Comparison of ENCODE assay signal across 8 mouse cellular contexts in genomic region chr6:34869225-34869915, GRCm38 (mm10). TPM values are rescaled to one million over a fixed set of nuclear protein-coding genes. Genes with fewer than 3 reads are reported as not detected.
A peak's percentile ranks its signal among the peaks of the same experiment; 100 is the strongest.
DNase-seq lines count a peak whose midpoint lies in the region; ATAC-seq and TF ChIP-seq lines count a peak whose summit lies in the region.

No protein-coding gene starts in this region.

- no peaks in the 10 kb centered on the region for H3K9me3 ChIP-seq in kidney, embryonic 16.5 days (ENCODE audit: low read length)

- no peak for TF ChIP-seq CTCF in bone marrow macrophage, adult 2 months (IDR thresholded peaks at IDR 0.05; ENCODE audit: low read depth, low read length)

- H3K4me2 ChIP-seq in kidney, embryonic 16.5 days (replicated peaks; ENCODE audit: low read depth, low read length), result no peak overlapping the region

- ATAC-seq in kidney, embryonic 16.5 days (ENCODE audit: low FRiP score, low TSS enrichment), result no peak
- ATAC-seq in monocyte, adult 5-6 weeks (replicated peaks; ENCODE audit: insufficient number of reproducible peaks, low FRiP score, low TSS enrichment, poor library complexity, severe bottlenecking), result peak; percentile 62; the same call in 1 of the 2 replicates

- DNase-seq in heart, adult 11 months, result peak; percentile 95
- no peak for DNase-seq in heart, postnatal 4 days
- no peak for DNase-seq in left cerebral cortex, postnatal 14 days (ENCODE audit: low spot score in 2 of 2)
- DNase-seq in embryo, embryonic 10 days (ENCODE audit: low spot score), result no peak
- no peak for DNase-seq in adrenal gland, adult 2 months

- WGBS in kidney, embryonic 16.5 days, result 63% methylated on average over 13 of the region's 13 CpGs

- peak overlapping the region; percentile 93 for H3K27ac ChIP-seq in bone marrow macrophage, adult 2 months (ENCODE audit: insufficient read depth, low read depth, low read length)
- H3K27ac ChIP-seq in kidney, embryonic 16.5 days (ENCODE audit: low read length), result peak overlapping the region; percentile 50; the same call in 1 of the 2 replicates

- peak overlapping the region; percentile 11; the same call in 1 of the 2 replicates for H3K4me3 ChIP-seq in bone marrow macrophage, adult 2 months (ENCODE audit: insufficient read depth, low read length)
- no peak overlapping the region for H3K4me3 ChIP-seq in kidney, embryonic 16.5 days (ENCODE audit: low read length)

- TF ChIP-seq POLR2A in bone marrow macrophage, adult 2 months (IDR thresholded peaks at IDR 0.05; ENCODE audit: borderline replicate concordance, low read depth, low read length), result no peak

- no peaks in the 10 kb centered on the region for H3K27me3 ChIP-seq in kidney, embryonic 16.5 days (ENCODE audit: insufficient read depth, low read length)

- intact Hi-C loops in left cerebral cortex, postnatal 14 days (cut with DNase I), result no loop called here

- 0 out of 2 replicates have a peak, but pooled peaks cover 3% of the 10 kb centered on the region for H3K36me3 ChIP-seq in kidney, embryonic 16.5 days (ENCODE audit: insufficient read depth, low read length)

- H3K9ac ChIP-seq in kidney, embryonic 16.5 days (replicated peaks; ENCODE audit: low read length), result no peak overlapping the region

- peaks cover 78% of the 10 kb centered on the region for H3K4me1 ChIP-seq in bone marrow macrophage, adult 2 months (ENCODE audit: control insufficient read depth, insufficient read depth, low read length)
- H3K4me1 ChIP-seq in kidney, embryonic 16.5 days (ENCODE audit: insufficient read depth, low read length), result peaks cover 36% of the 10 kb centered on the region

RNA-seq across cellular contexts. Expression of gene Tmem140, which starts 6.4 kb away (rescaled TPM):
- total RNA-seq in heart, postnatal 4 days (2021), result 10 to 100 TPM in 1 of 2 experiments, 1 to 10 TPM in 1; 4.6 to 10.6 TPM
- 74.9 and 86.3 TPM in 2 replicates for polyA plus RNA-seq in bone marrow macrophage, adult 2 months (2012; ENCODE audit: insufficient read depth, insufficient read length, missing spikeins)
- 2.8 and 3.1 TPM in 2 replicates for polyA plus RNA-seq in kidney, embryonic 16.5 days (2015; fragmentation: Nextera tagmentation; extraction: Ambion mirVana)
- 8.0 to 21.4 TPM (median 8.5 TPM) in 3 replicates for total RNA-seq in monocyte, adult 5-6 weeks (2017)
- total RNA-seq in left cerebral cortex, postnatal 14 days (2021), result 1 to 10 TPM; 2.6 to 3.5 TPM
- total RNA-seq in adrenal gland, adult 2 months (2021), result 10 to 100 TPM; 15.5 to 25.7 TPM
- 28.4 and 31.5 TPM in 2 replicates for polyA plus RNA-seq in adrenal gland, adult 2 months (2012; rRNA removed)

RNA-seq across cellular contexts. Expression of gene Cyren, which starts 8.5 kb away (rescaled TPM):
- 1 to 10 TPM; 5.5 to 6.7 TPM for total RNA-seq in heart, postnatal 4 days (2021)
- polyA plus RNA-seq in bone marrow macrophage, adult 2 months (2012; ENCODE audit: insufficient read depth, insufficient read length, missing spikeins), result 10.6 and 11.6 TPM in 2 replicates
- 15.2 and 15.4 TPM in 2 replicates for polyA plus RNA-seq in kidney, embryonic 16.5 days (2015; fragmentation: Nextera tagmentation; extraction: Ambion mirVana)
- total RNA-seq in monocyte, adult 5-6 weeks (2017), result 6.1 to 7.3 TPM (median 6.3 TPM) in 3 replicates
- total RNA-seq in left cerebral cortex, postnatal 14 days (2021), result 1 to 10 TPM; 3.3 to 4.4 TPM
- 1 to 10 TPM; 7.9 to 8.2 TPM for total RNA-seq in adrenal gland, adult 2 months (2021)
- 6.6 and 6.7 TPM in 2 replicates for polyA plus RNA-seq in adrenal gland, adult 2 months (2012; rRNA removed)

RNA-seq across cellular contexts. Expression of gene Wdr91, which starts 41.3 kb away (rescaled TPM):
- 10 to 100 TPM; 19.1 to 22.7 TPM for total RNA-seq in heart, postnatal 4 days (2021)
- polyA plus RNA-seq in bone marrow macrophage, adult 2 months (2012; ENCODE audit: insufficient read depth, insufficient read length, missing spikeins), result 85.3 and 90.3 TPM in 2 replicates
- 11.2 and 11.3 TPM in 2 replicates for polyA plus RNA-seq in kidney, embryonic 16.5 days (2015; fragmentation: Nextera tagmentation; extraction: Ambion mirVana)
- 14.8 to 23.2 TPM (median 20.6 TPM) in 3 replicates for total RNA-seq in monocyte, adult 5-6 weeks (2017)
- total RNA-seq in left cerebral cortex, postnatal 14 days (2021), result 10 to 100 TPM; 30.6 to 31.2 TPM
- 10 to 100 TPM; 16.7 to 17.0 TPM for total RNA-seq in adrenal gland, adult 2 months (2021)
- polyA plus RNA-seq in adrenal gland, adult 2 months (2012; rRNA removed), result 10.5 and 12.7 TPM in 2 replicates

RNA-seq across cellular contexts. Expression of gene Stra8, which starts 50.6 kb away (rescaled TPM):
- not detected for total RNA-seq in heart, postnatal 4 days (2021)
- polyA plus RNA-seq in bone marrow macrophage, adult 2 months (2012; ENCODE audit: insufficient read depth, insufficient read length, missing spikeins), result not detected in 2 replicates
- not detected in 2 replicates for polyA plus RNA-seq in kidney, embryonic 16.5 days (2015; fragmentation: Nextera tagmentation; extraction: Ambion mirVana)
- total RNA-seq in monocyte, adult 5-6 weeks (2017), result not detected in 3 replicates
- not detected for total RNA-seq in left cerebral cortex, postnatal 14 days (2021)
- not detected for total RNA-seq in adrenal gland, adult 2 months (2021)
- polyA plus RNA-seq in adrenal gland, adult 2 months (2012; rRNA removed), result not detected in 2 replicates
